Mouse (Mus musculus): ENCODE measurements around the gene Cdk5rap1. TPM values are rescaled to one million over a fixed set of nuclear protein-coding genes. Genes with fewer than 3 reads are reported as not detected.
"Not testable (repeated sequence)": the region's sequence is repeated elsewhere in the genome, so short reads cannot be mapped to it uniquely, and the experiment has no call there.

Cdk5rap1 gene
- polyA plus RNA-seq, 1 experiment = 0.45 TPM

DNA sequence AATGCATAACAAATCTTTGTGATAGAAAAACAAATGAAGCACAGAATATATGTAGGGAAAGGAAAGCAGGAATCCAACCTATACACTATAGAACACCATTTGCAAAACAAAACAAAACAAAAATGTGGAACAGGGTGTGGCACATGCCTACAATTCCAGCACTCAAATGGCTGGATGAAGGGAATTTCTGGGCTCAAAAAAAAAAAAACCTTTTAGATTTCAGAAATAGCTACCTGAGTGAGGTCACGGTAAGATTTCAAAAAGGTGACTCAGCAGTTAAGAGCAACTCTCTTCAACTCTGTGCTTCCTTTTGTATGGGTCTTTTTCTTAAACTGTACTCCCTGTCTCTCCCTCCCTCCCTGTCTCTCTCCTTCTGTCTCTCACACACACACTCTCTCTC lies 34.6 kb downstream of the Cdk5rap1 start:
- Histone ChIP-seq H3K4me3 (replicated peaks) (no peak overlapping the region), H3K4me1 (no peaks in the 10 kb centered on the region), H3K9me3 (no peaks in the 10 kb centered on the region), H3K36me3 (replicated peaks; ENCODE audit: low read length) (peaks cover 47% of the 10 kb centered on the region), H3K27me3 (replicated peaks) (no peaks in the 10 kb centered on the region)
- TF ChIP-seq FLI1 (IDR thresholded peaks at IDR 0.05; ENCODE audit: low read length) (no peak), GATA1 (IDR thresholded peaks at IDR 0.05; ENCODE audit: borderline replicate concordance, low read length) (no peak)

- H3K36me3 ChIP-seq (replicated peaks; ENCODE audit: low read length) = peaks cover 22% of the 10 kb centered on the region
- H3K27me3 ChIP-seq (replicated peaks) = no peaks in the 10 kb centered on the region
- no peak for TF ChIP-seq GATA1 (IDR thresholded peaks at IDR 0.05; ENCODE audit: borderline replicate concordance, low read length)
- TF ChIP-seq FLI1 (IDR thresholded peaks at IDR 0.05; ENCODE audit: low read length) = no peak
- no peaks in the 10 kb centered on the region for H3K4me1 ChIP-seq
- H3K9me3 ChIP-seq = no peaks in the 10 kb centered on the region
- H3K4me3 ChIP-seq (replicated peaks) = no peak overlapping the region
These were observed 37.2 kb downstream of the Cdk5rap1 start for GRCm38 (mm10) chr2:154335572-154335971.

DNA sequence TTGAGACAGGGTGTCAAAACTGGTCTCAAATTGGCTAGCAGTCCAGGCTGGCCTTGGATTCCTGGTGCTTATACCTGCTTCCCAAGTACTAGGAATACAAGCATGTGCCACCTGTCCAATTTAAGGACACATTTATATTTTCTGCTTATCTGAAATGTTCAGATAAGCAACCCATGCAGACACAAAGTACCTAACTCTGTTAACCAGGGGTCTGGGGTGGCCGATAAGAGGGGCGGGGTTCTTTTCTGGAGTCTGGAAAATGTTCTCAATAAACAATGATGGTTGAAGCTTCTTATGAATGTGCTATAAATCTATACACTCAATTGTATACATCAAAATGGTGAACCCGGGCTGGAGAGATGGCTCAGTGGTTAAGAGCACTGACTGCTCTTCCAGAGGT lies 46.0 kb downstream of the Cdk5rap1 start:
- H3K4me3 ChIP-seq (replicated peaks) = no peak overlapping the region
- H3K9me3 ChIP-seq = peaks cover 10% of the 10 kb centered on the region; the same call in 1 of the 2 replicates
- no peaks in the 10 kb centered on the region for H3K36me3 ChIP-seq (replicated peaks; ENCODE audit: low read length)
- TF ChIP-seq GATA1 (IDR thresholded peaks at IDR 0.05; ENCODE audit: borderline replicate concordance, low read length) = no peak
- TF ChIP-seq FLI1 (IDR thresholded peaks at IDR 0.05; ENCODE audit: low read length) = no peak
- H3K27me3 ChIP-seq (replicated peaks) = peaks cover 6% of the 10 kb centered on the region
- no peaks in the 10 kb centered on the region for H3K4me1 ChIP-seq

DNA sequence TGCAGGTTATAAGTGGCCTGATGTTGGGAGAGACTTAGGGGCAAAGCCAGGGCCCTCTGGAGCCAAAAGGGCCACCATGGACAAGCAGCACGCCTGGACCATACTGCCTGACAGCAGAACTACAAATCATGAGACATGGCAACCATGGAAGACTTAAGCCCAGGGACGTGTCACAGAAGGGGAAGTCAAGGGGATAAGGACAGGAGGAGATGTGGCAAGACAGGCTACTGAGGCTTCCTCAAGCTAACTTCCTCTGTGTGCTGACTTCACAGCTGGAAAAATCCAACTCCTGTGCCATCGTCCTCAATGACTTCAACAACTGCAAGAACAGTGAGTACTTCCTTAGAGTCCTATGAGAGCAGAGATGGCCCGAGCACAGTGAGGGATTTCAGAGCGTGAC lies 59.0 kb downstream of the Cdk5rap1 start:
- H3K27me3 ChIP-seq (replicated peaks); H3K36me3 ChIP-seq (replicated peaks; ENCODE audit: low read length); H3K4me3 ChIP-seq (replicated peaks); H3K4me1 ChIP-seq; H3K9me3 ChIP-seq: not testable (repeated sequence)

GRCm38 (mm10) chr2:154306927-154307326 lies 65.9 kb downstream of the Cdk5rap1 start, which contains the start of gene Bpifb9b:
Bpifb9b (plus strand) TSS chr2:154307227.
- H3K27me3 ChIP-seq (replicated peaks) = not testable (repeated sequence)

GRCm38 (mm10) chr2:154304604-154305003 lies 68.2 kb downstream of the Cdk5rap1 start:
- not testable (repeated sequence) for H3K9me3 ChIP-seq; H3K27me3 ChIP-seq (replicated peaks); H3K4me1 ChIP-seq; H3K36me3 ChIP-seq (replicated peaks; ENCODE audit: low read length); H3K4me3 ChIP-seq (replicated peaks)

More at GRCm38 (mm10) chr2:154306927-154307326, 65.9 kb downstream of the Cdk5rap1 start, which contains the start of gene Bpifb9b:
- H3K4me1 ChIP-seq; H3K4me3 ChIP-seq (replicated peaks); H3K36me3 ChIP-seq (replicated peaks; ENCODE audit: low read length); H3K9me3 ChIP-seq: not testable (repeated sequence)

- no peaks in the 10 kb centered on the region for H3K4me1 ChIP-seq
- H3K4me3 ChIP-seq (replicated peaks) = no peak overlapping the region
- H3K36me3 ChIP-seq (replicated peaks; ENCODE audit: low read length) = no peaks in the 10 kb centered on the region
- TF ChIP-seq FLI1 (IDR thresholded peaks at IDR 0.05; ENCODE audit: low read length) = no peak
- TF ChIP-seq GATA1 (IDR thresholded peaks at IDR 0.05; ENCODE audit: borderline replicate concordance, low read length) = no peak
- no peaks in the 10 kb centered on the region for H3K9me3 ChIP-seq
- H3K27me3 ChIP-seq (replicated peaks) = peaks cover 8% of the 10 kb centered on the region
These were observed 71.0 kb downstream of the Cdk5rap1 start for GRCm38 (mm10) chr2:154301763-154302162.

- H3K4me1 ChIP-seq = no peaks in the 10 kb centered on the region
- H3K4me3 ChIP-seq (replicated peaks) = no peak overlapping the region
- H3K9me3 ChIP-seq = no peaks in the 10 kb centered on the region
- TF ChIP-seq FLI1 (IDR thresholded peaks at IDR 0.05; ENCODE audit: low read length) = no peak
- no peak for TF ChIP-seq GATA1 (IDR thresholded peaks at IDR 0.05; ENCODE audit: borderline replicate concordance, low read length)
- H3K36me3 ChIP-seq (replicated peaks; ENCODE audit: low read length) = no peaks in the 10 kb centered on the region
- peaks cover 8% of the 10 kb centered on the region for H3K27me3 ChIP-seq (replicated peaks)
These were observed 72.3 kb downstream of the Cdk5rap1 start for GRCm38 (mm10) chr2:154300496-154300895.

GRCm38 (mm10) chr2:154294746-154295145 lies 78.1 kb downstream of the Cdk5rap1 start:
- H3K9me3 ChIP-seq; H3K36me3 ChIP-seq (replicated peaks; ENCODE audit: low read length); H3K4me3 ChIP-seq (replicated peaks); H3K27me3 ChIP-seq (replicated peaks); H3K4me1 ChIP-seq: not testable (repeated sequence)

- no peak for TF ChIP-seq FLI1 (IDR thresholded peaks at IDR 0.05; ENCODE audit: low read length)
- TF ChIP-seq GATA1 (IDR thresholded peaks at IDR 0.05; ENCODE audit: borderline replicate concordance, low read length) = no peak
- H3K4me3 ChIP-seq (replicated peaks) = no peak overlapping the region
- H3K36me3 ChIP-seq (replicated peaks; ENCODE audit: low read length) = no peaks in the 10 kb centered on the region
- no peaks in the 10 kb centered on the region for H3K9me3 ChIP-seq
- H3K27me3 ChIP-seq (replicated peaks) = peaks cover 3% of the 10 kb centered on the region
- no peaks in the 10 kb centered on the region for H3K4me1 ChIP-seq
These were observed 80.0 kb downstream of the Cdk5rap1 start for GRCm38 (mm10) chr2:154292833-154293232.

DNA sequence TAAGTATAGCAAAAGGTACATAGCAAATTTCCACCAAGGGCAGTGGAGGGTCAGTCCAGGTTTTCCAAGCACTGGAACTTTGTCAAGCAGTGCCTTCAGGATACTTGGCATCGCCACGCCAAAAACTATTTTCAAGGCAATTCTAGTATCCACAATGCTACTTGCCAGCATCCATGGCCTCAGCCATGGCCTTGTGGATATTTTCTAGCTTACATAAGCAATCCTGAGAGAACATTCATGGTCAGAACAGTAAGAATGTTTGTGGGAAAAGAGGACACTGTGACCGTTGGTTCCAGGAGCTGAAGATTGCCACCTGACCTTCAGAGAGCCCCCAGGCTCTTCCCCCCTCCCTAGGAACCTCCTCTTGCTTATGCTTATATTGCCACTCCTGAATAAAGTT lies 80.9 kb downstream of the Cdk5rap1 start:
- H3K9me3 ChIP-seq; H3K36me3 ChIP-seq (replicated peaks; ENCODE audit: low read length); H3K4me3 ChIP-seq (replicated peaks); H3K27me3 ChIP-seq (replicated peaks); H3K4me1 ChIP-seq: not testable (repeated sequence)

Other genes with a start within 250 kb of the Cdk5rap1 start
- not detected in 2 replicates for gene Bpifa3, start 242.7 kb downstream of the Cdk5rap1 start, polyA plus RNA-seq (2012; ENCODE audit: insufficient read depth, low replicate concordance)
- not detected in 2 replicates for gene Bpifa1, start 230.1 kb downstream of the Cdk5rap1 start, polyA plus RNA-seq (2012; ENCODE audit: insufficient read depth, low replicate concordance)
- gene Bpifa5, start 210.4 kb downstream of the Cdk5rap1 start, polyA plus RNA-seq (2012; ENCODE audit: insufficient read depth, low replicate concordance) = not detected in 2 replicates
- not detected in 2 replicates for gene Bpifb1, start 182.2 kb downstream of the Cdk5rap1 start, polyA plus RNA-seq (2012; ENCODE audit: insufficient read depth, low replicate concordance)
- gene Bpifb5, start 149.3 kb downstream of the Cdk5rap1 start, polyA plus RNA-seq (2012; ENCODE audit: insufficient read depth, low replicate concordance) = not detected in 2 replicates
- not detected in 2 replicates for gene Bpifb9a, start 115.2 kb downstream of the Cdk5rap1 start, polyA plus RNA-seq (2012; ENCODE audit: insufficient read depth, low replicate concordance)
- gene Bpifb9b, start 65.8 kb downstream of the Cdk5rap1 start, polyA plus RNA-seq (2012; ENCODE audit: insufficient read depth, low replicate concordance) = not detected in 2 replicates
- 1.2 TPM in 1 of 2 replicates, not detected in the other for gene Snta1, start 35.1 kb upstream of the Cdk5rap1 start, polyA plus RNA-seq (2012; ENCODE audit: insufficient read depth, low replicate concordance)
- 1.2 and 3.0 TPM in 2 replicates for gene Cbfa2t2, start 63.5 kb upstream of the Cdk5rap1 start, polyA plus RNA-seq (2012; ENCODE audit: insufficient read depth, low replicate concordance)
- gene 1700003F12Rik, start 174.1 kb upstream of the Cdk5rap1 start, polyA plus RNA-seq (2012; ENCODE audit: insufficient read depth, low replicate concordance) = 10.8 TPM in 1 of 2 replicates, not detected in the other
- 0.16 TPM in 1 of 2 replicates, not detected in the other for gene Actl10, start 178.8 kb upstream of the Cdk5rap1 start, polyA plus RNA-seq (2012; ENCODE audit: insufficient read depth, low replicate concordance)
- 0.31 TPM in 1 of 2 replicates, not detected in the other for gene Necab3, start 185.9 kb upstream of the Cdk5rap1 start, polyA plus RNA-seq (2012; ENCODE audit: insufficient read depth, low replicate concordance)
- 24.2 and 31.3 TPM in 2 replicates for gene E2f1, start 196.9 kb upstream of the Cdk5rap1 start, polyA plus RNA-seq (2012; ENCODE audit: insufficient read depth, low replicate concordance)
- 8.5 and 10.5 TPM in 2 replicates for gene Pxmp4, start 230.7 kb upstream of the Cdk5rap1 start, polyA plus RNA-seq (2012; ENCODE audit: insufficient read depth, low replicate concordance)
- gene Zfp341, start 240.3 kb upstream of the Cdk5rap1 start, polyA plus RNA-seq (2012; ENCODE audit: insufficient read depth, low replicate concordance) = 4.0 and 4.4 TPM in 2 replicates
- 1.6 and 14.8 TPM in 2 replicates for gene 4930519P11Rik, start 240.4 kb upstream of the Cdk5rap1 start, polyA plus RNA-seq (2012; ENCODE audit: insufficient read depth, low replicate concordance)

Measured in megakaryocyte, embryonic 14.5 days (primary cell).